Mouse (Mus musculus) limb, embryonic 10.5 days (tissue): ENCODE measurements around the gene Rap1gap2. TPM values are rescaled to one million over a fixed set of nuclear protein-coding genes. Genes with fewer than 3 reads are reported as not detected.
A peak's percentile ranks its signal among the peaks of the same experiment; 100 is the strongest.

ENCODE experiments used
- DNase-seq: peaks from one replicate; pipeline ENCODE4 v3.0.0-alpha.2; 2017; ENCODE audit warnings: low spot score
- H3K27ac ChIP-seq: fragments of 300-500 bp; sonication (generic); 2 replicates; pipeline ENCODE4 v1.5.1; 2016; ENCODE audit warnings: mild to moderate bottlenecking
- H3K27me3 ChIP-seq: fragments of 300-500 bp; sonication (generic); 2 replicates; pipeline ENCODE4 v1.6.1; 2016; ENCODE audit warnings: low read depth, mild to moderate bottlenecking; ENCODE audit not compliant: poor library complexity, severe bottlenecking
- H3K36me3 ChIP-seq: fragments of 300-500 bp; sonication (generic); 2 replicates; pipeline ENCODE4 v1.6.1; 2016; ENCODE audit warnings: mild to moderate bottlenecking, moderate library complexity
- H3K4me1 ChIP-seq: fragments of 300-500 bp; sonication (generic); 2 replicates; pipeline ENCODE4 v1.6.1; 2016
- H3K4me3 ChIP-seq: fragments of 300-500 bp; sonication (generic); 2 replicates; pipeline ENCODE4 v1.5.1; 2016; ENCODE audit warnings: mild to moderate bottlenecking, moderate library complexity
- H3K9me3 ChIP-seq: fragments of 300-500 bp; sonication (generic); replicated peaks from 2 replicates; pipeline ENCODE4 v1.6.1; 2016; ENCODE audit warnings: mild to moderate bottlenecking
- WGBS: fragments of 180-500 bp; shearing (Covaris S2); methylation state at CpG from one replicate; pipeline ENCODE4 v1.1.7; 2016; 5-methylcytosine and 5-hydroxymethylcytosine counted together
- polyA plus RNA-seq: library from polyadenylated mRNA; unstranded; fragments of >200 nt; fragmentation: Nextera tagmentation; extraction: Ambion mirVana; gene quantifications from 2 replicates; pipeline ENCODE4 v1.2.1, GENCODE M21; 2016

The Rap1gap2 gene
- 0.34 and 0.55 TPM in 2 replicates for polyA plus RNA-seq

- peak; percentile 58 for DNase-seq
- Histone ChIP-seq H3K4me1 (peaks cover 13% of the 10 kb centered on the region), H3K36me3 (no peaks in the 10 kb centered on the region), H3K27ac (no peak within 1 kb of the TSS), H3K27me3 (peaks cover 68% of the 10 kb centered on the region), H3K4me3 (peak within 1 kb of the TSS; percentile 49), H3K9me3 (no peaks in the 10 kb centered on the region)
- WGBS, result 2% methylated on average over 50 of the region's 50 CpGs
These were observed at the start of gene Rap1gap2 for GRCm38 (mm10) chr11:74610545-74611176. Rap1gap2 (minus strand) TSS chr11:74610915.

- Histone ChIP-seq H3K4me1 (no peaks in the 10 kb centered on the region), H3K9me3 (no peaks in the 10 kb centered on the region), H3K36me3 (peaks cover 95% of the 10 kb centered on the region), H3K4me3 (no peak overlapping the region), H3K27me3 (no peaks in the 10 kb centered on the region), H3K27ac (no peak overlapping the region)
- WGBS, result 97% methylated on average over 13 of the region's 13 CpGs
- DNase-seq, result no peak
These were observed 49.6 kb upstream of the Rap1gap2 start for GRCm38 (mm10) chr11:74660336-74660735.

- H3K27ac ChIP-seq, result no peak overlapping the region
- H3K36me3 ChIP-seq, result peaks cover 58% of the 10 kb centered on the region
- no peak for DNase-seq
- no peaks in the 10 kb centered on the region for H3K9me3 ChIP-seq
- WGBS, result 87% methylated on average over 3 of the region's 3 CpGs
- H3K4me1 ChIP-seq, result peaks cover 28% of the 10 kb centered on the region
- H3K4me3 ChIP-seq, result no peak overlapping the region
- H3K27me3 ChIP-seq, result no peaks in the 10 kb centered on the region
These were observed 45.2 kb upstream of the Rap1gap2 start for GRCm38 (mm10) chr11:74655941-74656340.

- H3K9me3 ChIP-seq, result no peaks in the 10 kb centered on the region
- 73% methylated on average over 6 of the region's 6 CpGs for WGBS
- peaks cover 51% of the 10 kb centered on the region for H3K4me1 ChIP-seq
- H3K27me3 ChIP-seq, result no peaks in the 10 kb centered on the region
- H3K27ac ChIP-seq, result peak overlapping the region; percentile 43; the same call in 1 of the 2 replicates
- H3K4me3 ChIP-seq, result no peak overlapping the region
- H3K36me3 ChIP-seq, result peaks cover 33% of the 10 kb centered on the region
- no peak for DNase-seq
These were observed 42.7 kb upstream of the Rap1gap2 start for GRCm38 (mm10) chr11:74653385-74653784.

- WGBS, result 94% methylated on average over 4 of the region's 4 CpGs
- H3K27me3 ChIP-seq, result no peaks in the 10 kb centered on the region
- H3K4me1 ChIP-seq, result peaks cover 52% of the 10 kb centered on the region
- no peak overlapping the region for H3K4me3 ChIP-seq
- H3K9me3 ChIP-seq, result no peaks in the 10 kb centered on the region
- peak overlapping the region; percentile 43; the same call in 1 of the 2 replicates for H3K27ac ChIP-seq
- no peak for DNase-seq
- peaks cover 27% of the 10 kb centered on the region for H3K36me3 ChIP-seq
These were observed 42.1 kb upstream of the Rap1gap2 start for GRCm38 (mm10) chr11:74652791-74653191.

GRCm38 (mm10) chr11:74650576-74651100 lies 39.9 kb upstream of the Rap1gap2 start:
- Histone ChIP-seq H3K4me1 (peaks cover 52% of the 10 kb centered on the region), H3K27me3 (no peaks in the 10 kb centered on the region), H3K27ac (no peak overlapping the region), H3K36me3 (peaks cover 8% of the 10 kb centered on the region), H3K9me3 (no peaks in the 10 kb centered on the region), H3K4me3 (peak overlapping the region; percentile 96)
- DNase-seq, result no peak
- 74% methylated on average over 4 of the region's 4 CpGs for WGBS

- Histone ChIP-seq H3K4me1 (peaks cover 52% of the 10 kb centered on the region), H3K27me3 (no peaks in the 10 kb centered on the region), H3K9me3 (no peaks in the 10 kb centered on the region), H3K27ac (peak overlapping the region; percentile 88), H3K4me3 (peak overlapping the region; percentile 96), H3K36me3 (peaks cover 8% of the 10 kb centered on the region)
- WGBS, result 1% methylated on average over 53 of the region's 53 CpGs
- DNase-seq, result peak; percentile 50
These were observed 39.2 kb upstream of the Rap1gap2 start for GRCm38 (mm10) chr11:74649647-74650551.

GRCm38 (mm10) chr11:74649095-74649646 lies 38.5 kb upstream of the Rap1gap2 start, which contains the start of gene Cluh:
Cluh (plus strand) TSS chr11:74649495.
- Histone ChIP-seq H3K27ac (peak within 1 kb of the TSS; percentile 88), H3K27me3 (no peaks in the 10 kb centered on the region), H3K36me3 (peaks cover 8% of the 10 kb centered on the region), H3K9me3 (no peaks in the 10 kb centered on the region), H3K4me1 (peaks cover 52% of the 10 kb centered on the region), H3K4me3 (peak within 1 kb of the TSS; percentile 96)
- under 1% methylated on average over 58 of the region's 58 CpGs for WGBS
- DNase-seq, result peak; percentile 96

- 7% methylated on average over 1 of the region's 1 CpGs for WGBS
- Histone ChIP-seq H3K4me1 (peaks cover 51% of the 10 kb centered on the region), H3K27me3 (no peaks in the 10 kb centered on the region), H3K9me3 (no peaks in the 10 kb centered on the region), H3K36me3 (peaks cover 8% of the 10 kb centered on the region), H3K4me3 (peak overlapping the region; percentile 96), H3K27ac (peak overlapping the region; percentile 88)
- no peak for DNase-seq
These were observed 38.0 kb upstream of the Rap1gap2 start for GRCm38 (mm10) chr11:74648676-74649075.

GRCm38 (mm10) chr11:74647966-74648365 lies 37.3 kb upstream of the Rap1gap2 start:
- Histone ChIP-seq H3K27ac (no peak overlapping the region), H3K9me3 (no peaks in the 10 kb centered on the region), H3K36me3 (peaks cover under 1% of the 10 kb centered on the region; the same call in 1 of the 2 replicates), H3K27me3 (no peaks in the 10 kb centered on the region), H3K4me3 (no peak overlapping the region), H3K4me1 (peaks cover 44% of the 10 kb centered on the region)
- 71% methylated on average over 1 of the region's 1 CpGs for WGBS
- no peak for DNase-seq

- WGBS, result 87% methylated on average over 1 of the region's 1 CpGs
- H3K36me3 ChIP-seq, result no peaks in the 10 kb centered on the region
- H3K9me3 ChIP-seq, result no peaks in the 10 kb centered on the region
- H3K4me1 ChIP-seq, result peaks cover 24% of the 10 kb centered on the region
- no peak overlapping the region for H3K4me3 ChIP-seq
- H3K27me3 ChIP-seq, result peaks cover 53% of the 10 kb centered on the region
- no peak for DNase-seq
- no peak overlapping the region for H3K27ac ChIP-seq
These were observed 28.9 kb upstream of the Rap1gap2 start for GRCm38 (mm10) chr11:74639628-74640027.

- H3K27me3 ChIP-seq, result peaks cover 53% of the 10 kb centered on the region
- no peaks in the 10 kb centered on the region for H3K9me3 ChIP-seq
- WGBS, result 9% methylated on average over 9 of the region's 9 CpGs
- H3K36me3 ChIP-seq, result no peaks in the 10 kb centered on the region
- peak overlapping the region; percentile 85 for H3K4me3 ChIP-seq
- DNase-seq, result no peak
- peaks cover 24% of the 10 kb centered on the region for H3K4me1 ChIP-seq
- peak overlapping the region; percentile 87; the same call in 1 of the 2 replicates for H3K27ac ChIP-seq
These were observed 28.2 kb upstream of the Rap1gap2 start for GRCm38 (mm10) chr11:74638791-74639411.
